Mouse (Mus musculus): Measurements from ENCODE around the gene Numb. TPM values are rescaled to one million over a fixed set of nuclear protein-coding genes. Genes with fewer than 3 reads are reported as not detected.
"Not testable (repeated sequence)": the region's sequence is repeated elsewhere in the genome, so short reads cannot be mapped to it uniquely, and the experiment has no call there.

The Numb gene
- total RNA-seq, 2 experiments from 2014 or later, result 26.9 to 27.3 TPM

DNA sequence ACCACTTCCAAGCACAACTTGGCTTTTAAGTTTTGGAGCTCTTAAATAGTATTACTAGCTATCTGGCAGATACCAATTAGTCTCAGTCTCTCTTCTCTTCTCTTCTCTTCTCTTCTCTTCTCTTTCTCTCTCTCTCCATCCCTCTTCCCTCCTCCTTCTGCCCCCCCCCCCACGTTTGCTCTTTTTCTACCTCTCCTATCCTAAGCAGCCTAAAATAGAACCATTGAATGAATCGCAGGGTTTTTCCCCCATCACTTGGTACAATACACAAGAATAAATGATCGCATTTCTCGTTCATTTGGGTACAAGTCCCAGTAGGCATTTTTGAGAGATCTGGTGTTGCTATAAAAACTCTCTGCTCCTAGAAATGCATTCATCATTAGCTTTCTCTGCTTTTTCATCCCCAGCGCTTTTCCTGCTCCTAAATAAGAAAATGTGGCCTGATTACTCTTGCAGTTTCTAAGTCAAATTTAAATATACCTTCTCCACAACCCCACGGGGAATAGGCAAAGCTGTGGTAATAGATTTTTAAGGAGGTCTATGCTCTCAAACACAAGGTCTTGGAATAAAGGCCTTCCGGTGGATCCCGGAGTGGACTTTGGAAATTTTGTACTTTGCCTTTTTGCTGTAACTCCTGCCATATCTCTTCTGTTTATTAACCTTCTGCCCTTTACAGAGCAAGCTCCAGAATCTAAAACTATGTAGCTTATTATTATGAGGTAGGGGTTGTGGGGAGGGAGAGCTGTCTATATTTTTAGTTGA is 1.2 kb upstream of the Numb start:
- no peak for DNase-seq

DNA sequence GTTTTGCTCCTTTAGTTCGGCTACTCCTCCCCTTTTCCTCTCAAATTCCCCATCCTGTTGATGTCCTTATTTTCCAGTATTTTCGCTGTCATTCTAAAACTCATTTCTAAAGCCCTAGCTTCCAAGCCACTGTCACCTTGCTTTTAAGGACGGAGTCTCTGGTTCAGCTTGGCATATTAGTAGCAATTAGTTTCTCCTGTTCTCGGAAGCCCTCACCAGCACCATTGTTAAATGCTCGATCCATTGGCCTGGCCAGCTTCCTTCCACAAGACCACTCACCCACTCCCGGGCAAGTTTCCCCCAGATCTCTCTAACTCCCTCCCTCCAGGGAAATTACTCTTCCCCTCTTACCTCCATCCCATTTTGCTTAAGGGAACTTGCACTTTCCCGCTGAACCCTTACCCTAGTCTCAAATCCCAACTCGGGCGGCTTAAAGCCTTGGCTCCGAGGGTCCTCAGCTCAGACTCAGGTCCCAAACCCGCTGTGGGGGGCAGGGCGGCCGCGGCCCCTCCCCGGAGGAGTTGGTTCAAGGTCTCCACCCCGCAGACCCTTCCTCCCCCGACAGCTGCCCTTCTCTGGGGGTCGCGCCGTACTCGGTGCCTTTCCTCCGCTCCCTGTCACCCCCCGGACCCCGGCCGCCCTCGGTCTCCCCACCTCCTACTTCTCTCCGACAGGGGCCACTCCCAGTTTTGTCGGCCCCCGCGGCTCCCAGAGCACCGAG is 853 bp downstream of the Numb start:
- DNase-seq, result peak in 1 of 2 experiments; percentile 45

DNA sequence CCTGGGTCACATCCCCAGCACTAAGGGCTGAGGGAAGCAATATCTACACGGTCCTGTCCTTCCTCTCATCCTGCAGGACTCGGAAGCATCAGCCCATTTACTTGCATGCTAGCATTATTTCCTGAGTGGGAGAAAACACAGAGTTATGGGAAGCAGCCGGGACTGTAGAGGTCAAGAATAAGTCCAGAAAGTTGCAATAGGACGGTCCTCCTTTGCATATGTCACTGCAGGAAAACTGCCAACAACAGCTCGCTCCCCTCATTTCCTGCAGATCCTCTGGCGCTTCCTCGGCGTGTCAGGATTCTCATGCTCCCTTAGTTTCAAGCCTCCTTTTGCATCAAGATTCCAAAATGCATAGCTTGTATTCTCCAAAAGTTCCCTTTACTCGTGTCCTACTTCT is 4.8 kb downstream of the Numb start:
- peak; percentile 52 to 58 for DNase-seq

DNA sequence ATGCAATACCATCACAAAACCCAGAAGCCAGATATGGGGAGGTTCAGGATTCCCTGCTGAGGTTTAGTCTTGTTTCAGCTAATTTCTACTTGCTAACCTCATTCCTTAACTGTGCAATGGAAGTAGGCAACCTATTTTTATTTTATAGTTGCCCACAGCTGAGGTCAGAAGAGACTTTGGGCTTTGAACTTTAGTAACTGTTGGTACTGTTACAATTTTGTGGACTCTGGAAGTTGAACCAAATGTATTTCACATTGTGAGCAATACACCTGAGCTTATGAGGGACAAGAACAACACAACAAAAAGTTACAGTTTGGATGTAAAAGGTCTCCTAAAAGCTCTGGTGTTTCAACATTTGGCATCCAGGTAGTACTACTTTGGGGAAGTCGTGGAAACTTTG is 6.9 kb downstream of the Numb start:
- DNase-seq, result no peak

DNA sequence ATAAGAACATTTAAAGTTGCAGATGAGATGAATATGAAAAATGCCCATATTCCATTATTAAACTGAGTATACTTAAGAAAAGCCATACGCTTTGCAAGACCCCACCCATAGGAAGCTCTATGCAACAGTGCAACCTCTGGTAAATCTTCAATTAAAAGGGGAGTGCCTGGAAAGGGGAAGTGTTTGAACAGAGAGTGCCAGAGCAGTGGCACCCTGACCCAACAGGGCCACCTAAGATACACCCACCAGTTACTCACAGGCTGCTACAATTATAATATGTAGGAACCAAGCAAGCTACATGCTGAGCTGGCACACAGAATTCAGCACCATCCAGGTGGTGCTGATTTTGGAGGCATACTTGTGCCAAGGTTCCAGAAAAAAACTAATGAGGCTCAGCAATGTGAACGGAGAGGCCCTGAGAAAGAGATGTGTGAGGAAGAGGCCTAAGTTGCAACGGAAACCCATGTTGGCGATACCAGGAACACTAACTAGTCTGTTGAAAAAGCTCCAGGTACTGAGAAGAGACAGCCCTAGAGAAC is 7.5 kb downstream of the Numb start:
- no peak for DNase-seq

DNA sequence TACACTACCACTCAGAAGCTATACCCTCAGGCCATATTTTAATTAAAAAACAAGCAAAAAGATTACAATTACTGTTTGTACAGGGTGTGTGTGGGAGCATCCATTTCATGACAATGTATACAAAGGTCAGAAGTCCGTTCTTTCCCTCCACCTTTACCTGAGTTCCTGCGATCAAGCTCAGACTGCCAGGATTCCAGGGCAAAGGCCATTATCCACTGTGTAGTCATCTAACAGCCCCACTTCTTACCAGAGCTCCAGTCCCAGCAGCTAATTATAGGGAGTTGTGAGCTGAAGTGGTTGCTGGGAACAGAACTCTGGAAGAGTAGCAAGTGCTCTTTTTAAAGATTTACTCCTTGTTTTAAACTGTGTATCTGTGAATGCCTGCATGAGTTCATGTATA is 11.3 kb downstream of the Numb start:
- DNase-seq, result no peak

DNA sequence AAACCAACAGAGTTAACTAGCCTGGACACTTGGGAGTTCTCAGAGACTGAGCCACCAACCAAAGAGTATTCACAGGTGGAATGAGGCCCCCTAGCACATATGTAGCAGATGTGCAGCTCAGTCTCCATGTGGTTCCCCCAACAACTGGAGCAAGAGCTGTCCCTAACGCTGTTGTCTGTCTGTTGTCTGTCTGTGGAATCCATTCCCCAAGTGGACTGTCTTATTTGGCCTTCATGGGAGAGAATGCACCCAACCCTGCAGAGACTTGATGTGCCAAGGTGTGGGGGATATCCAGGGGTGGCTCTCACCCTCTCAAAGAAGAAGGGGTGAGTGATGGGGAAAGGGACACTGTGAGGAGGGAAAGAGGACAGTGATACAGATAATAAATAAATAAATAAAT is 28.8 kb downstream of the Numb start:
- DNase-seq, result no peak

DNA sequence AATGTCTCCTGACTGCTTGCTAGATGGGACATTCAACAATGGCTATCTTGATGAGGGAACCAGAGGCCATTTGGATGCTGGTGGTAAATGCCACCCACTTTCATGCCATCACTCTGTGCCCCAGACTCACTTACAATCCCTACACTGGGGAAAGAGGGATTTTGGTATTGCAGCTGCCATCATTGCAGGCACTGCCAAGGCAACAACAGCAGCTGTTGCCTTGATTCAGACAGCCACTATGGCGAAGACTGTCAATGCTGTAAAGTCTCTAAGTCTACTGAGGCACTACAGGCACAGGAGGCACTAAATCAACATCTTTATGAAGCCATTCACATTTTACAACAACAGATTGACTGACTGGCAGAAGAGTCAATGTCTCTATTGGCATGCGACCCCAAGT is 30.5 kb downstream of the Numb start:
- DNase-seq, result no peak

DNA sequence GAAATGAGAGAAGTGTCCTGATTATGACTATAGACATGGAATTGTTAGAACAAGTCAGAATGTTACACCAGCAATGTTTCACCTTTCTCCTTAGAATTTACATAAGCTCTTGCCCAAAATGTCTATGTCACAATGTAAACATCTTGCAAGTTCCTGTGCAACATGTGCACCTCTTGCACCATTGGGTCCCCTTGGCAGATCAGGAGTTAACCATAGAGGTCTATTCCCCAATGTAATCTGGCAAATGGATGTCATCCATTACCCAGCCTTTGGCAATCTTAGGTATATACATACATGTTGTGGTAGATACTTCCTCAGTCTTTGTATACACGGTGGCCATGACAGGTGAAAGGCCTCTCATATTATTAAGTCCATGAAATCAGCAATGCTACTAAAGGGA is 32.6 kb downstream of the Numb start:
- no peak for DNase-seq

DNA sequence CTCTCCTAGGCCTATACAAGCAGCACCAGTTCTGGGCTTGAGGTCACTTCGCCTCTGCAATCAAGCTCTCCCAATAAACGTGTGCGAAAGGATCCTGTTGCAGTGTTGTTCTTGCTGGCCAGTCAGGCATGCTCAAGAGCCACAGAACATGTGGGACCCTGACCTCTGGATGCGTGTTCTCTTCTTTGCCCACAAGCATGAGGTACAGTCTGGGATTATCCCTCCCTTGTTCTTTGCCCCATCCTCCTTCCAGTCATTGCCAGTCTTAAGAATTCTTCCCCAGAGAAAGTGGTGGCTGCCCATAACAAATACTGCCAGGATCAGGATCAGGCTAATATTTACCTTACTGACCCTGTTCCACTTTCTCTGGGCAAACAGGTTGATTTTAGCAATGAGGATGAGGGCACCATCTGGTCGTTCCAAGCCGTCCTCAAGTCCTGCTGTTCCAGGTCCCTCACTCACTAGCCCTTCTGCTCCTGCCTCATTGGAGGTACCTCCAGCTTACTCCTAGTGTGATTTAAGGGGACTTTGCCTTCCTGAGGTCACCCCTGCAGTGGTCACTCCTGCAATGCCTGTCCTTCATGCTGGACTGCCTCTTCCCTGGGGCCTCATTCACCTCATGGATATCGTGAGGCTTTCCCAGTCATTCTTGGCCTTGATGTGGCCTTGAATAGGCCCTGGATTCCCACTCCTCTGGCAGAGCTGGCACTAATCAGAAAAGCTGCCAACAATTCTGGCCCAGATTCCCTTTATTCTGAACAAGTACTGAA is 36.0 kb downstream of the Numb start:
- no peak for DNase-seq

DNA sequence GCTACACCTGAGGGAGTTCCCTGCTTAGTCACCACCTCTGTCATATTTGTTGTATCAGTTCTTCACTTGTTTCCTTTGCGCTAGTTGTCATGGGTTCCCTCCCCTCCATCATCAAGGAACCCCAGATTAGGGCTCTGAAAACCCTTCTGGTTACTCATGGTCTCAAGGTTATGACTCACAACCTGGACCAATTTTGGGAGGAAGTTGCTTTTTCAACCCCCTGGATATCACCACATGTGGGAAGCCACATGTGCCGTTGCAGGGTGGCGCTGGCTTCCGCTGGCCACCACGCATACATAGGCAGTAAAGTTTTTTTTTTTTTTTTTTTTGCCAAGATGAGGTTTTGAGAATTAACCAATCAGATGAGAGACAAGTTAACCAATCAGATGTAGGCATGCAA is 36.7 kb downstream of the Numb start:
- not testable (repeated sequence) for DNase-seq

DNA sequence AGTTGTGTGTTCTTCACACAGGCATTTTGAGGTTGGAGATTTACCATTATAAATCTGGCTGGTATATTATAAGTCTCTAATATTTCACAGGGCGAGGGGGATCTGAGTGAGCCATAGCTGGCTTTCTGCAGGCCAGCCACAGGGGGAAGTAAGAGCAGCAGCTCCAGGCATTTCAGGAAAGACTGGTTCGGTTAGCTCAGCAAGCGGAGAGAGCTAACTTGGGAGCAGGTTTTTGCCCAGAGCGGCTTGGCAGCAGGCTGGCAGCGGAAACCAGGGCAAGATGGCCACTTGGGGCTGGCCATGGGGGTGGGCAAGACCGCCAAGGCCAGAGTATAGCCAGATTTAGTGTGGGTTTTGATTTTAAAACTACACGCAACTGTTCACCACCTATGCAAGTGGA is 39.2 kb downstream of the Numb start:
- no peak for DNase-seq

DNA sequence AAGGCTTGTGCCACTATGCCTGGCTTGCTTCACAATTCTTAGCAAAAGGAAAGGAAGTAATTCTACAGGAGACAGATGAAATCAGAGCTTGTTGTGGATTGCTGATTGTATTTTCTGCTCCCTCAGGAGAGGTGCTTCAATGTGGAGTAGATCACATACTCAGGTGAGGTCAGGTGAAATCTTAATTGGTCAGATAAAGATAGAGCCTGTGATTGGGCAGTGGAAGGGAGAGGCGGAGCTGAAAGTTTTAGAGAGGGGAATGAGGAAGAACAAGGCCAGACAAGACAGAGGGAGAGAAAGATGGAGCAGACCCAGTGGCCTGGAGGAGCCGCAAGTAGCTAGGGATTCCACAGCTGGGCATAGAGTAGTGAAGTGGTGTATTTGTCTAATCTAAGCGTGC is 39.6 kb downstream of the Numb start:
- no peak for DNase-seq

DNA sequence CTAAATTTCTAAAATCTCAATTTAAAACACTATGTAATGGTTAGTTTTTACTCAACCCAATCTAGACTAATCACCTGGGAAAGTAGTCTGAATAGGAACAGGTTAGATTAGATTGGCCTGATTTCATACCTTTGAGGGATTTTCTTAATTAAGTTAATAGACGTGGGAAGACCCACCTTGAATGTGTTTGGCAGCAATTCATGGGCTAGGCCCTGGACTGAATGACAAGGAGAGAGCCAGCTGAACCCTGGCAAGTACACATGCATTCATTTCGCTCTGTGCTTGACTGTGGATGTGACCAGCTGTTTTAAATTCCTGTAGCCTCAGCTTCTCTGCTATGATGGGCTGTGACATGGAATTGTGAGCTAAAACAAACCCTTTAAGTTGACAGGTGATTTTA is 40.8 kb downstream of the Numb start:
- no peak for DNase-seq

DNA sequence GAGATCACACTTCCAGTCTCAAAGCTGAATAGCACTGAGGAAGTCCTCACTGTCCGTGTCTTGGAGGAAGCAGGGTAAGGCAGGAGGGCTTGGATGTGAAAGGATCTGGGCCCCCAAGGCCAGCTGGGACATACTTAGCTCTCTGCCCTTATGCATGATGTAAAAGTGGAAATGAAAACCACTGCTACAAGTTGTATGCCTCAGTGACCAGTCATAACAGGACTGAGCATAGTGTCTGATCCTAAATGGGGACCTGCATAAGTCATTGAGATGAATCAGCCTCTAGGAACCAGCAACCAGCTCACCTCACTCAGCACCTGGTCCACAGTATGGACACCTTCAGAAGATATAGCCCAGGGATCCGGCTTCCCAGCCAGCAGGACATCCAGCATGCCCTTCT is 46.6 kb downstream of the Numb start:
- DNase-seq, result no peak

DNA sequence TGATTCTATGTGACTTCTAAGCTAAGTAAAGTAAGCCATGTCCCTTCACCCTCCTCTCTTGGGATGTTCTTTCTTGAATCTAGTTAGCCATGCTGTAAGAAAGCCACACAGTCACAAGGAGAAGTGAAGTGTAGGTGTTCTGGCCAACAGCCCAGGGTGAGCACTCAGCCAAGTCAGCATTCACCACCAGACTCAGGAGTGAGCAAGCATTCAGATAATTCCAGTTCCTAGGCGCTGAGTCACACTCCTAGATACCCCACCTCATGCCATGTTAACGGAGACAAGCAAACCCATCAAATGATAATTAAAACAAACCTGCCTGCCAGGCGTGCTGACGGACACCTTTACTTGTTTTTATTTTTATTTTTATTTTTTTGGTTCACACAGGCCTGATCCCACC is 47.1 kb downstream of the Numb start:
- peak; percentile 46 to 57 for DNase-seq

DNA sequence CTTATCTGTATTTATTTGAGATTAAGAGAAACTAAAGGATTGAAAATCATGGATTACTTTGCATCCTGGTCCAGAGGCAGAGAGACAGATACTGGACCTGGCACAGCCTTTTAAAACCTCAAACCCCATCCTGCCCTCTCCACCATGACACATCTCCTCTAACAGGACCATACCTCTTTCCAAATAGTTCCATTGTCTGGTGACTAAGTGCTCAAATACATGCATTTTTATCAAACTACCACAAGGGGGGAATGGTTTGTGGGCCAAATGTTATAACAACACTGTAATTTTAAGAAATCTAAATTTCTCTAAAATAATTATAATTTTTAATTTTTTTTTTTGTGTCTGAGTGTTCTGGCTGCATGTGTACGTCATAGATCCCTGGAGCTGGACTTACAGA is 57.2 kb downstream of the Numb start:
- no peak for DNase-seq

DNA sequence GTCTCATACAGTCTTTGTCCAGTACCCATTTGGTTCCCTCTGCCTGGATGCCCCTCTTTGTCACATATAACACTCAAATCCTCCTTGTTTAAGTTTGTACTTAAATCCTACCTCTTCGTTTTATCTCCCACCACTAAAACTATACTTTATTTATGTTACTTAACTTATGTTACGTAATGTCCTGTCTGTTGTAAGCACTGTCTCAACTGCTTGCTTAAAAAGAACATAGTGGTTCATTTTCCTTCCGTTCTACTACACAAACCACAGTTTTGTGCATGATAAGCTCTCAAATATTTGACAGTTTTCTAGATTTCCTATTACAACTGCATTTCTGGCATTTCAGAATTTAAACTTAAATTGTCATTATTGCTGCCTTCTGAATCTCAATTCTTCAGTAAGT is 59.9 kb downstream of the Numb start:
- no peak for DNase-seq

DNA sequence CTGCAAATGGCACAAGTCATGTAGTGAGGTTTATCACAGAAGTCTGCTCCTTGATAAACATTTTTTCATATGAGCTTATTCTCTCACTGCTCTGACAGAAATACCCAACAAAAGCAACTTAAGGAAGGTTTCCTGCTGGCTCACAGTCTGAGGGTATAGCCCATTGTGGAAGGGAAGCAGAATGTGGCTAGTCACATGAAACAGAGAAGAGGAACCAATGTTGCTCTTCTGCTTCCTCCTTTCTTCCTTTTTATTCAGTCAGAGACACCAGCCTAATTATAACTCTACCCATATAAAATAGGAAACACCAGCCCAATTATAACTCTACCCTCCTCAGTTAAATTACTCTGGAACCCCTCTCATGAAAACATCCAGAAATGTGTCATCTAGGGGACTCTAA is 61.0 kb downstream of the Numb start:
- DNase-seq, result no peak

DNA sequence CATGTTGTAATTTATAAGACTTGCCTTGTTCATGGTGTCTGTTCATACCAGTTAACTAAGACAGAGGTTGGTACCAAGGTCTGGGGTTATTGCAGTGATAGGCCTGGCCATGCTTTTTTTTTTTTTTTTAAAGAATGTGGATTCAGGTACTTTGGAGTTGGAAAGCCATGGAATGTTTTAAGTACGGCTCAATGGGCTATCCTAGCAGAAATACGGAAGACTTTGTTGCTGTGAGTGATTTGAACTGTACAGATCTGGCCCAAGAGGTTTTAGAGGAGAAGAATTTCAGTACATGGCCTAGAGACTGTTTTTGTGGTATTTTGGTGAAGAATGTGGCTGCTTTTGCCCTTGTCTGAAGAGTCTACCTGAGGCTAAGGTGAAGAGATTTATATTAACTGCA is 63.7 kb downstream of the Numb start:
- no peak for DNase-seq

DNA sequence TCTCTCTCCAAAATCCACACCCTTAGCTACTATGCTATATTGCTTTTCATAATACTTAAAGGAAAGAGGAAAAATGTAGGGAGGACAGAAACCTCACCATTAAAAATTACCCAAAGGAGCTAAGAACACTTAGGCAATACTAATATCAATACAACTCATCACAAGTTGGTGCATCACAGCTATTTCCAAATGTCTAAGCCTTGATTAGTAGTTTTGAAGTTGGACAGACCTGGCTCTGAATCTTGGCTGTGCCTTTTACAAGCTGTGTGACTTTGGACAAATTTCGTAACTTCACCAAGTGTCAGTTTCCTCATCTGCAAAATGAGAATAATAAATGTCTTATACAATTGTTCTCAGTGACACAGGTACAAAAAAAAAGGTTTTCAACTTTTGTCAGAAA is 66.5 kb downstream of the Numb start:
- no peak for DNase-seq

DNA sequence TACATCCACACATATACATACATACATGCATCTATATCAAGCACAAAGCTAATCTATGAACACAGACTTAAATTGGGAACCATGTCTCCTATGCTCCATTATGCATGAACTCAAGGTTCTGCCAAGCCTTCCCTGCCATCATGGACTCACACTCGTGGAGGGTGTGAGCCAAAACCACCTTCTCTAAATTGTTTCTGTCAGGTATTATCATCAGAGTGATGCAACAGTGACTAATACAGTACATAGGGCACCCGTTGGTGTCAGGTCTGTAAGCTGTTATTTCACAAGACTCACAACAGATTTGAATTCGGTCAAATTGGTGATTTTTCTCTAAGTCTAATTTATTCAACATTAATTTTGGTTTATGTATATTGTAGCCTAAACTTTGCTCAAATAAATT is 67.5 kb downstream of the Numb start:
- DNase-seq, result no peak

Measured in heart, adult 18-20 months (tissue).